In genomic region chr6:34475391-34475790, GRCm38 (mm10) we compare ENCODE assay signal across 8 mouse cellular contexts. TPM values are rescaled to one million over a fixed set of nuclear protein-coding genes. Genes with fewer than 3 reads are reported as not detected.
DNase-seq lines count a peak whose midpoint lies in the region; ATAC-seq and TF ChIP-seq lines count a peak whose summit lies in the region.

No protein-coding gene starts in this region.

- H3K4me3 ChIP-seq in layer of hippocampus, adult 2 months = peak overlapping the region; percentile 63
- peak overlapping the region; percentile 65 for H3K4me3 ChIP-seq in hindbrain, embryonic 15.5 days
- H3K4me3 ChIP-seq in midbrain, postnatal 0 days (ENCODE audit: low read depth, low read length) = peak overlapping the region; percentile 71

- TF ChIP-seq CTCF in layer of hippocampus, adult 2 months (conservative IDR thresholded peaks at IDR 0.05) = no peak
- no peak for TF ChIP-seq CTCF in midbrain, postnatal 0 days (IDR thresholded peaks at IDR 0.05)

- H3K36me3 ChIP-seq in hindbrain, embryonic 15.5 days = no peaks in the 10 kb centered on the region
- no peaks in the 10 kb centered on the region for H3K36me3 ChIP-seq in midbrain, postnatal 0 days (ENCODE audit: insufficient read depth, low read length)

- peak overlapping the region; percentile 48 for H3K4me2 ChIP-seq in hindbrain, embryonic 15.5 days
- H3K4me2 ChIP-seq in midbrain, postnatal 0 days (ENCODE audit: low read depth, low read length, poor library complexity, severe bottlenecking) = peak overlapping the region; percentile 40

- H3K27ac ChIP-seq in layer of hippocampus, adult 2 months = peak overlapping the region; percentile 92
- H3K27ac ChIP-seq in hindbrain, embryonic 15.5 days (replicated peaks) = peak overlapping the region; percentile 77
- no peak overlapping the region for H3K27ac ChIP-seq in midbrain, postnatal 0 days (ENCODE audit: low read depth, low read length)

- H3K4me1 ChIP-seq in hindbrain, embryonic 15.5 days (replicated peaks) = peaks cover 35% of the 10 kb centered on the region
- H3K4me1 ChIP-seq in midbrain, postnatal 0 days (ENCODE audit: insufficient read depth, low read length) = peaks cover 13% of the 10 kb centered on the region; the same call in 1 of the 2 replicates

- H3K9ac ChIP-seq in hindbrain, embryonic 15.5 days = peak overlapping the region; percentile 36
- 0 out of 2 replicates have a peak overlapping the region, but pooled peaks have one; percentile 40 for H3K9ac ChIP-seq in midbrain, postnatal 0 days (replicated peaks; ENCODE audit: low read length, poor library complexity, severe bottlenecking)

- H3K9me3 ChIP-seq in hindbrain, embryonic 15.5 days = no peaks in the 10 kb centered on the region
- H3K9me3 ChIP-seq in midbrain, postnatal 0 days (ENCODE audit: low read length) = no peaks in the 10 kb centered on the region

- no peak for DNase-seq in layer of hippocampus, adult 2 months (ENCODE audit: low spot score in 2 of 2)
- no peak for DNase-seq in layer of hippocampus, postnatal 25 days (ENCODE audit: extremely low spot score in 1 of 2, low spot score in 1 of 2)
- peak; percentile 50 for DNase-seq in c-Kit-positive CD71-positive TER-119-negative erythroid progenitor cells, embryonic 14.5 days (ENCODE audit: low read depth)
- no peak for DNase-seq in midbrain, postnatal 0 days (ENCODE audit: low spot score)
- no peak for DNase-seq in right cerebral cortex, postnatal 4 days
- no peak for DNase-seq in layer of hippocampus, adult 18-20 months (ENCODE audit: low spot score in 2 of 2)
- DNase-seq in spleen, adult 12 weeks (ENCODE audit: low spot score) = no peak

- H3K27me3 ChIP-seq in hindbrain, embryonic 15.5 days = no peaks in the 10 kb centered on the region
- no peaks in the 10 kb centered on the region for H3K27me3 ChIP-seq in midbrain, postnatal 0 days (ENCODE audit: insufficient read depth, low read length)

- WGBS in hindbrain, embryonic 15.5 days = 27% methylated on average over 6 of the region's 6 CpGs
- 15% methylated on average over 6 of the region's 6 CpGs for WGBS in midbrain, postnatal 0 days

- no peak for ATAC-seq in hindbrain, embryonic 15.5 days (ENCODE audit: low FRiP score, low read depth)
- ATAC-seq in midbrain, postnatal 0 days (ENCODE audit: low FRiP score) = no peak

RNA-seq across cellular contexts. Expression of gene Bpgm, which starts 0.6 kb away (rescaled TPM):
- total RNA-seq in layer of hippocampus, adult 2 months (2021) = 10 to 100 TPM; 69.8 to 70.9 TPM
- 10 to 100 TPM; 70.7 to 78.1 TPM for total RNA-seq in layer of hippocampus, postnatal 25 days (2021)
- 84.8 and 92.6 TPM in 2 replicates for polyA plus RNA-seq in hindbrain, embryonic 15.5 days (2015; fragmentation: Nextera tagmentation; extraction: Ambion mirVana)
- total RNA-seq in midbrain, postnatal 0 days (2014; rRNA removed) = 42.9 and 51.4 TPM in 2 replicates
- 80.6 and 86.0 TPM in 2 replicates for polyA plus RNA-seq in midbrain, postnatal 0 days (2015; fragmentation: Nextera tagmentation; extraction: Ambion mirVana)
- 10 to 100 TPM; 65.1 to 66.7 TPM for total RNA-seq in layer of hippocampus, adult 18-20 months (2021)
